Mouse (Mus musculus): Measurements from ENCODE around the gene Capn9.

DNA sequence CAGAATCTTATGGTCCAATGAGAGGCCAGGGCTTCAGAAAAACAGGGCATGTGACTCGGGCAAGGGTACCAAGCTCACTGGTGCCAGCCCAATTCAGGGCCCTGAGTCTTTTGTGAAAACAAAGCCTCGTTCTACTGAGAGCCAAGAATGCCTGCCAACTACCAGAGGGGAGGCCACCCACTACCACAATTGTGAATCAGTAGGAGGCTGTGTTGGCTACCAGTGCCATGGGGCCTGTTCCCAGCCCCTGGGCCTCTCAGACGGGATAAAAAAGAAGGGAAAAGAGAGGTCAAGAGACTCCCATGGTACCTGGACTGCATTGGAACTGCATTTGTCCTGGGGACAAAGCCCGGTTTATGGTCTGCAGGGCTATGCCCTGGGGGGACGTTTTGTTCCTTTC lies 45.3 kb downstream of the Capn9 start:
- TF ChIP-seq GATA1 (IDR thresholded peaks at IDR 0.05; ENCODE audit: borderline replicate concordance, low read length) (no peak), FLI1 (IDR thresholded peaks at IDR 0.05; ENCODE audit: low read length) (no peak)
